Mouse (Mus musculus) megakaryocyte, embryonic 14.5 days (primary cell): ENCODE measurements at regions not wholly inside any gene's neighbourhood (a gene's known extent, or its start where the extent isn't known, plus 50 kb on each side); places are given as distances from the start of the nearest gene placed in this dataset.

Experiments used
- H3K27me3 ChIP-seq: replicated peaks from 2 replicates; pipeline ENCODE3; 2012; ENCODE audit warnings: inconsistent platforms
- H3K36me3 ChIP-seq: replicated peaks from 2 replicates; pipeline ENCODE3; 2012; ENCODE audit warnings: low read length, inconsistent platforms, mixed read lengths
- H3K4me1 ChIP-seq: 2 replicates; pipeline ENCODE4 v1.6.1; 2012; ENCODE audit warnings: inconsistent platforms
- H3K4me3 ChIP-seq: replicated peaks from 2 replicates; pipeline ENCODE3; 2012; ENCODE audit warnings: moderate library complexity, mild to moderate bottlenecking, inconsistent platforms
- H3K9me3 ChIP-seq: 2 replicates; pipeline ENCODE4 v1.6.1; 2012; ENCODE audit warnings: inconsistent platforms
- FLI1 ChIP-seq: IDR thresholded peaks from 2 replicates; pipeline ENCODE4 v1.6.1; 2012; ENCODE audit warnings: low read length, inconsistent platforms, mixed read lengths
- GATA1 ChIP-seq: IDR thresholded peaks from 3 replicates; pipeline ENCODE4 v1.6.1; 2012; ENCODE audit warnings: mixed read lengths, low read length, inconsistent platforms, borderline replicate concordance

DNA sequence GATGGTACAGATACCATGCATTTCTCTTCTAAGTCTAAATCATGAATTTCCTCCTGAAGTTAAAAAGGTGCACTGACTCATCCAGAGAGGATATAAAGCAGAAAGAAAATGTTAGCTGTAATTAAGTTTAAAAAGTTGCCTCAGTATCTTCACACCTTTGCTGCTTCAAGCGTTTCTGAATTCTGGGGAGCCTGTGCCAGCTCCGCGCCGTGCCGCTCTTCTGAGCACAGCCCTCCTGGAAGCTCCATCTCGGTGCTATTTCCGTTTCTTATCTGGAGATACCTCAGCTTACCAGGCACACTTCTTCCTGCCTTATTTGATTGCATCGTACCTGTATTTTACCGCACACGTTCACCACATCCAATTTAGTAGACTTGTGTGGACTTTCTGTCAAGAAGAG is 203.4 kb upstream of the Cnr1 start:
- Histone ChIP-seq H3K27me3 (peaks cover 2% of the 10 kb centered on the region), H3K4me3 (no peak overlapping the region)
- TF ChIP-seq FLI1 (no peak), GATA1 (no peak)

DNA sequence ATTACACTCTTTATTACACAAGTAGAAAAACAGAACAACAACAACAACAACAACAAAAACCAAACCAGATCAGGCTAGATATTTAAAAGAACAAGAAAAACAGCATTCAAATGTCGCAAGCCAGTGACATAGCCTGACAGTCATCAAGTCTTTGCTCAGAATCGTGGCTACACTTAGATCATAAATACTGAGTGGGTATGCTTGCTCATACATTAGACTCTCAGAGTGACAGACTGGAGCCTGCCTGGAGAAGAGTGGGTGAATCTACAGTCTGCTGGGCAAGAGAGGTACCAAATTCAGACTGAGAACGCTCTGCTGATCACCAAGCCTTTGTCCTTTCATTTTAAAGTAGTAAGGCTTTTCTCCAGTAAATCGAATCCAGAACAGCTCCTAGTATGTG is 202.4 kb upstream of the Cnr1 start:
- no peaks in the 10 kb centered on the region for H3K36me3 ChIP-seq
- TF ChIP-seq GATA1 (no peak), FLI1 (no peak)
- H3K4me3 ChIP-seq = no peak overlapping the region
- H3K9me3 ChIP-seq = peaks cover 3% of the 10 kb centered on the region
- H3K4me1 ChIP-seq = peaks cover 6% of the 10 kb centered on the region
- peaks cover 2% of the 10 kb centered on the region for H3K27me3 ChIP-seq

More for the DNA sequence above, 203.4 kb upstream of the Cnr1 start:
- Histone ChIP-seq H3K4me1 (peaks cover 15% of the 10 kb centered on the region), H3K9me3 (peaks cover 7% of the 10 kb centered on the region), H3K36me3 (no peaks in the 10 kb centered on the region)

DNA sequence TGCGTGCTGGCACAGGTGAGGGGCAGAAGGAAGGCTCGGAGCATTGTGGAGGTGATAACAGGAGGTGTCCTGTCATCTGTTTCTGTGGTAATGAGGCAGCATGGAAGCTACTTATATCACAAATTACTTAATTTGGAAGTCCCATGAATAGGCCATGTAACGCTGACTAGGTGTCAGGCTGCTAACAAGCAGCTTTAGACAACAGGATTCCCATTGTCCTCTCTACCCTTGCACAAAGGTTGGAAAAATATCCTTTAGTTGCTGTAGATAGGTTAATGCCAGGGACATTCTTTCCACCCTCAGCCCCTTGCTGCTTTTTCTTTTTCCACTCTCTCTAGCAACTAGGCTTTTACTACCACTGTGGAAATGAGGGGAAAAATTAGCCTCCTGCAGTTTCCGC is 192.6 kb upstream of the Cnr1 start:
- H3K4me3 ChIP-seq = no peak overlapping the region
- H3K4me1 ChIP-seq = peaks cover 11% of the 10 kb centered on the region
- H3K27me3 ChIP-seq = peaks cover 1% of the 10 kb centered on the region
- no peaks in the 10 kb centered on the region for H3K9me3 ChIP-seq
- TF ChIP-seq FLI1 (no peak), GATA1 (no peak)
- H3K36me3 ChIP-seq = no peaks in the 10 kb centered on the region

DNA sequence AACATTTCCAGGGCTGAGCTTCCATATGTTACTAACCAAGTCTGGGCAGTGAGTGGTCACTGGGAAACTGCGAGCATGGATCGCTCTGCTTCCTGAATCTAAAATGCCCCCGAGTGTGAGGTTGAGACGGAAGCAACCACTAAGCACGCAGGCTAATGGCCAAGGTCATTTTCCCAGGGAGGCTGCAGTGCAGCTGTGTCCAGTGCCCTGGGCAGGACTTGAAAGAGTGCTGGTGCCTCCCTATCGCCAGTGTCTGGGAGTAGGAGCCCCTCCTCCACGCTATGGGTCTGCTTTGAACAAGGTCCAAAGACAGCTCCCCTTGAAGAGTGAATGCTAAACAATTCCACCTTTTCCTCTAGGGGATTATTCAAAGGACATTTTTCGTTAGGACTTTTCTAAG is 189.5 kb upstream of the Cnr1 start:
- no peaks in the 10 kb centered on the region for H3K9me3 ChIP-seq
- H3K4me3 ChIP-seq = no peak overlapping the region
- peaks cover 1% of the 10 kb centered on the region for H3K27me3 ChIP-seq
- H3K4me1 ChIP-seq = peaks cover 21% of the 10 kb centered on the region
- no peak for TF ChIP-seq GATA1
- no peak for TF ChIP-seq FLI1
- H3K36me3 ChIP-seq = no peaks in the 10 kb centered on the region

DNA sequence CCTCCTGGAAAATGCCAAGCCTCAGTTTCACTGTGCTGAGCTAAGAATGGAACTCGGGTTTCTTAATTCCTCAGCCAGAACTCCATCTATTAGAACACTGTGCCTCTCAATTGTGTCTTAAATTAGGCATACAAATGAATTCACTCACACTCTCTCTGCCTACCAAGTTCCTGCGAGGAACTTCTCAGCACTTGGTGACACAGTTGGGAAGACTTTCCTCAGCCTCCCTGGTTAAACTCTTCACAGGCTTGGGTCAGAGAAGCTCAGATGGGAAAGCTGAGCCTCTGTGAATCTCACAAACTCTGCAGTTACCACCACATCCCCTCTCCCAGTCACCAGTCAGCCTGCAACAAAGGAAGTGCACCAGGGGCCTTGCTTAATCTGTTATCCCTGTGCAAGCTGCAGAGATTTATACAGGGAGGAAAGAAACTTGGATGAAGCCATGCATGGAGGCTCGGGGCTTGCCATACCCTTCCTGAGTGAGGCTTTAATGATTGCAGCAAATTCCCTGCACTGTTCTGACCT is 188.9 kb upstream of the Cnr1 start:
- TF ChIP-seq FLI1 = no peak
- peaks cover 21% of the 10 kb centered on the region for H3K4me1 ChIP-seq
- no peak overlapping the region for H3K4me3 ChIP-seq
- no peaks in the 10 kb centered on the region for H3K36me3 ChIP-seq
- no peaks in the 10 kb centered on the region for H3K9me3 ChIP-seq
- H3K27me3 ChIP-seq = peaks cover 1% of the 10 kb centered on the region

DNA sequence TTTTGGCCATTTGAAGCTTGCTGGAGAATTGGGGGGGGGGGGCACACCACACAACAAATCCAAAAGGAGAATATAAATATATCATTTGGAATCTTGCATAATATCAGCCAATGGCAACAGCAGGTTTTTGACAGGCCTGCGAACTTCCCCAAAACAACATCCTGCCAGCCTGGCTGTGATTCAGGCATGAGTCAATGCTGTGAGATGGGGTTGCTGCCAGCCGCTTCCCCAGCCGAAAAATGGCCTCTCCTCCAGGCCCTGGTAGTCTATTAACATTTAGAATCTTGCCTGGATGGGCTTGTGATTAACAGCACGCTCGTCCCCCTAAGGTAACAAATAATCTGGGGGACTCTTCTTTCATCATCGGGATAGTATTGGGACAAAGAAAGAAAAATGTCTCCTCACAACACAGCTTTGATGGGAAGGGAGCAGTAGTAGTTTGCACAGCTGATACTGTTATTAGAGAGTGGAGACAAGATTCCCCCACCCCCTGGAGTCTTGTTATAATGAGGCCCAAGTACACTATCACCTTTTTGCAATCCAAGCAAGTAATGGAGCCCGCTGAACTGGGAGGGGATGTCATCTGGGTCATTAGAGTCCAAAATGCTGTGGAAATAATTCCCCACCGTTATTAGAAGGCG is 188.2 kb upstream of the Cnr1 start:
- no peaks in the 10 kb centered on the region for H3K36me3 ChIP-seq
- no peak overlapping the region for H3K4me3 ChIP-seq
- H3K9me3 ChIP-seq = no peaks in the 10 kb centered on the region
- H3K27me3 ChIP-seq = peaks cover 1% of the 10 kb centered on the region
- no peak for TF ChIP-seq GATA1
- no peak for TF ChIP-seq FLI1
- H3K4me1 ChIP-seq = peaks cover 26% of the 10 kb centered on the region

DNA sequence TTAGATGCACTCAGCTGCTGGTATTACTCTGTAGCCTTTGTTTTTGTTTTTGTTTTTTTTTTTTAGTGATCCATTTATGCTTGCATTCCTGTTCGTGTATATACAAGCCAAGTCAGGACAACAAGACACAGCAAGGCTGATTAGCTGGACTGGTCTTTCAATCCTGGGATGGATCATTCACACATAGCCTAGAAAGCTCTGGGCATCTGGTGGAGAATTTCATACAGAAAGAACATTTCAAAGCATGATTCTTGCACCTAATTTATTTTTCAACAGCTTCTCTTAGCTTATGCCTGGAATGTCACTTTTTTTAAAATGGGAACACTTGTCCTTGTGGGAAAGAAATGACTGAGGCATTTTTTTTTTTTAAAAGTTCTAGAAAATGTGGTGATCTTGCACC is 187.1 kb upstream of the Cnr1 start:
- Histone ChIP-seq H3K36me3 (no peaks in the 10 kb centered on the region), H3K27me3 (no peaks in the 10 kb centered on the region), H3K4me3 (no peak overlapping the region), H3K4me1 (peaks cover 24% of the 10 kb centered on the region), H3K9me3 (no peaks in the 10 kb centered on the region)
- TF ChIP-seq GATA1 = no peak
- no peak for TF ChIP-seq FLI1

DNA sequence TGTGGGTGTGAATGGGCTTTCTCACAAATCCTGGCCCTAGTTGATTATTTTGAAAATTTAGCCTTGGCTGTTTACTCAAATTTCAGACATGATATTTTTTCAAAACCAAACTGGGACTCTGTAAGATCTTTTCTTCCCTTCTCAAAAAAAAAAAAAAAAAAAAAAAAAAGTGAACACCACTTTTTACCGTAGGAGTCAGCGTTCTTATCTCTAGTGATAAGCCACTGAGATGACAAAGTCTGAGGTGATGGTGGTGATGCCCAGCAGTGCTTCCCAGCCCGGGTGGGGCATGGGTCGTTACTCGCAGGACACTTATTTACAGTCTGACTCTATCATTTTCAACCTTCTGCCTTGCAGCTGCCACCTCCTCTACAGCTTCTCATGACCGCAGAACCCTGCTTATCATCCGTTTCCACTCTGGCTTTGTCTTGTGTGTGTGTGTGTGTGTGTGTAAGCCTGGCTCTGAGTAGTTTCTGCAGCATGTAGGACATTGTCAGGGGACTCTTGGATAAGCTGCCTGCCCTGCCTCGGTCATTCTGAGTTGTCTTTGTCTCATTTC is 186.5 kb upstream of the Cnr1 start:
- 0 out of 2 replicates have a peak, but pooled peaks cover 1% of the 10 kb centered on the region for H3K9me3 ChIP-seq
- no peak for TF ChIP-seq GATA1
- no peak for TF ChIP-seq FLI1
- no peaks in the 10 kb centered on the region for H3K27me3 ChIP-seq
- H3K4me1 ChIP-seq = peaks cover 20% of the 10 kb centered on the region
- no peaks in the 10 kb centered on the region for H3K36me3 ChIP-seq
- peak overlapping the region; percentile 23 for H3K4me3 ChIP-seq

DNA sequence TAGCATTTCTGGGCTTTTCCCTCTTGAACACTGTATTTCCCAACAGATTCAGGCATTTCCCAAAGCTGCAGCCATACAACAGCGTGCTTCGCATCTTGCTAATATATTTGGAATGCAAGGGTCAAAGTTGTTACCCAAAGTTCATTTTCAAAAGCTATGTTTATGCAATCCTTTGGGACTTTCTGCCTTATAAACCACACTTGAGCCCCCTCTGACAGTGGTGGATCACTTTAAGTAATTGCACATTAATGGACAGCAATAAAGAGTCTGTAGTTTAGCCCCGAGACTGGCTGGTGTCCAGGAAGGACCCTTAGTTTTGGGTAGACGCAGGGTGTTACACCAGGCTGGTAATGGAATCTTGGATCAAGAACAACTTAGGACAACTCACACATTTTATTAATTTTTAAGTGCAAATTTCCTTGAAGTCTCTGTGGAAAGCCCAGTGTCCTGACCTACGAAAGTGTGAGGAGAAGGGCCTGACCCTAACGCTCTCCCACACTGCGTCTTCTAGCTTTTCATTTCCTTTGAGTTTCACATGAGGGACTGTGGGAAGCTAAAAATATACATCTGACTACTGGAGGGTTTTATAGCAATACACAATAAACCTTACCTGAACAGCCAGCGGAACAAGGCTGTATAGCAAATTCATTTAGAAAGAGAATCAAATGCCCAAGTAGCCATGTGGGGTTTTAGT is 185.0 kb upstream of the Cnr1 start:
- Histone ChIP-seq H3K36me3 (no peaks in the 10 kb centered on the region), H3K4me3 (no peak overlapping the region), H3K9me3 (0 out of 2 replicates have a peak, but pooled peaks cover 2% of the 10 kb centered on the region), H3K4me1 (peaks cover 23% of the 10 kb centered on the region), H3K27me3 (no peaks in the 10 kb centered on the region)
- TF ChIP-seq GATA1 (no peak), FLI1 (no peak)

DNA sequence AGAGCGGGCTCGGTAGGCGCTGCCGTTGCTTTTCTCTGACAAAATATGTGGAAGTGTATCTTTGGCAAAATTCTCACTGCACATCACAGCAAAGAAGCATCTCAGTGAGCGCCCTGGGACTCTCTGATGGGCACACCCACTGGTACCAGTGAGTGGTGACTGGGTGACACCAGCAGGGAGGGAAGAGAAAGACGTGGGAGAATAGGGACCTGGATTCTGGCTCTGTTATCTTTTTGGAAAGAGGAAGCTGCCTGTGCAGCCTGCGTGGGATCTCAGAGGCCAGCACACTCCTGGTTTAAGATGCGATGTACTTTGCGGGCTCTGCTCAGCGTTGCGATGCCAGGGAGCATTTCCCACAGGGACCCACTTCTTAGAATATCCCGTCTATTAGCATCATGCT is 183.4 kb upstream of the Cnr1 start:
- H3K9me3 ChIP-seq = 0 out of 2 replicates have a peak, but pooled peaks cover 2% of the 10 kb centered on the region
- H3K4me3 ChIP-seq = no peak overlapping the region
- H3K4me1 ChIP-seq = peaks cover 23% of the 10 kb centered on the region
- no peaks in the 10 kb centered on the region for H3K27me3 ChIP-seq
- no peaks in the 10 kb centered on the region for H3K36me3 ChIP-seq
- no peak for TF ChIP-seq FLI1
- TF ChIP-seq GATA1 = no peak

DNA sequence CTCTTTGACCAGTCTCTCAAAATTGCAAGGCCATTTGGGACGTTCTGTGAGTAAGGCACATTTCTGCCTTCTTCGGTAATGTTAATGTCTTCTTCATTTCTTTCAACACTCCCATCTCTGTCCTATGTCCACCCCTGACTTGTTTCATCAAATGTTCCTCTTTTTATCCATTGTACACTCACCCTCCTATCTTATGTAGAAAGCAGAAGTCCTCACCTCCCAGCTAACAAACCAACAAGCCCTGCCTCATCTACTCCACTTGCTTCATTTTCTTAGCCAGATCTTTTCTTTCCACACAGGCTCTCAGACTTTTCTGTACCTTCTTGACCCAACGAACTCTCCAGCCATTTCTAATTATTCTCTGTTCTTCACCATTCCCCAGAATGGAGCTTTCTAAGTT is 179.2 kb upstream of the Cnr1 start:
- TF ChIP-seq GATA1 = no peak
- TF ChIP-seq FLI1 = no peak
- Histone ChIP-seq H3K36me3 (no peaks in the 10 kb centered on the region), H3K4me1 (peaks cover 30% of the 10 kb centered on the region), H3K9me3 (0 out of 2 replicates have a peak, but pooled peaks cover 2% of the 10 kb centered on the region), H3K27me3 (no peaks in the 10 kb centered on the region), H3K4me3 (no peak overlapping the region)
